Comparison of ENCODE assay signal across 8 mouse cellular contexts in the genomic region with DNA sequence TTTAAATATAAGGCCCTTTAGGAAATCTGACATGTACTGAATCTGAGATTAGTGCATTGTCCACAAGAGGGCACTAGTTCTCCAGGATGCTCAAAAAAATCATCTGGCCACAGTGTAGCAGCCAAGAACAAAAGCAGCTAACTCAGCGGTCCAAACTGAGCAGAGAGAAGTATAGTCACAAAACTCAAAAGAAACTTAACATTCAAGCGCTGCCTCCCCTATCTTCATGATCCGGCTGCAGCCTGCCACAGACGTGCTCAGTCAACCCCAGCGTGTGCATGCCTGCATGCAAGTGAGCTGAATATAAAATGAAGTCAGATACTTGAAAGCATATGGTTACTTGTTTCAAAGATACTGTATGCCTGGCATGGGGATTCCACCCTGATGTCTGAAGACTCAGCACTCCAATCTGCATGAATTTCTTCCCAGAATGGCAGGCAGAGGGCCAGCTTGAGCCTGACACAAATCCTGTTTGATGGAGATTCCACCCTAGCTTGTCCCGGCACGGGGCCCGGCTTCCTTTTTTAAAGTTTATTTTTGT. TPM values are rescaled to one million over a fixed set of nuclear protein-coding genes. Genes with fewer than 3 reads are reported as not detected.
DNase-seq lines count a peak whose midpoint lies in the region; ATAC-seq lines count a peak whose summit lies in the region.

No protein-coding gene starts in this region.

- no peaks in the 10 kb centered on the region for H3K36me3 ChIP-seq in intestine, embryonic 14.5 days (ENCODE audit: control insufficient read depth, insufficient read depth, low read length)
- no peaks in the 10 kb centered on the region for H3K36me3 ChIP-seq in stomach, embryonic 15.5 days

- ATAC-seq in intestine, embryonic 14.5 days (replicated peaks; ENCODE audit: low FRiP score, low TSS enrichment, low read depth), result peak; percentile 71
- ATAC-seq in stomach, embryonic 15.5 days (ENCODE audit: insufficient read depth, low FRiP score, low read depth), result peak; percentile 54; the same call in 1 of the 2 replicates

- intact Hi-C loops in gastrocnemius, postnatal 14 days (cut with DNase I; ENCODE audit: low total_unique reads), result loop anchor here (5.0 to 10.0 kb wide), 2 partner anchors 137 to 400 kb away; no protein-coding TSS in a partner anchor
- intact Hi-C loops in left cerebral cortex, postnatal 36 days (cut with DNase I), result loop anchor here (10.0 kb wide), 2 partner anchors 230 to 370 kb away; no protein-coding TSS in a partner anchor

- peak overlapping the region; percentile 16 for H3K4me2 ChIP-seq in intestine, embryonic 14.5 days (ENCODE audit: low read length)
- H3K4me2 ChIP-seq in stomach, embryonic 15.5 days, result peak overlapping the region; percentile 36

- no peak overlapping the region for H3K4me3 ChIP-seq in intestine, embryonic 14.5 days (ENCODE audit: low read depth, low read length)
- no peak overlapping the region; the same call in 1 of the 2 replicates for H3K4me3 ChIP-seq in stomach, embryonic 15.5 days (replicated peaks)

- peak overlapping the region; percentile 0; the same call in 1 of the 2 replicates for H3K9ac ChIP-seq in intestine, embryonic 14.5 days (ENCODE audit: low read length)
- no peak overlapping the region for H3K9ac ChIP-seq in stomach, embryonic 15.5 days

- DNase-seq in urinary bladder, postnatal 36 days (ENCODE audit: low spot score in 2 of 2), result peak; percentile 44 to 49
- DNase-seq in urinary bladder, postnatal 10 days (ENCODE audit: low spot score), result no peak
- DNase-seq in cerebellum, postnatal 36 days, result peak; percentile 30 to 58
- peak; percentile 32 for DNase-seq in gastrocnemius, postnatal 14 days
- peak; percentile 73 for DNase-seq in intestine, embryonic 14.5 days (ENCODE audit: low spot score)
- peak; percentile 19 to 40 for DNase-seq in left cerebral cortex, postnatal 36 days (ENCODE audit: low spot score in 2 of 2)
- DNase-seq in mesoderm, embryonic 11.5 days (ENCODE audit: low read depth, low spot score), result peak; percentile 87

- H3K9me3 ChIP-seq in intestine, embryonic 14.5 days (ENCODE audit: control insufficient read depth, low read length), result no peaks in the 10 kb centered on the region
- H3K9me3 ChIP-seq in stomach, embryonic 15.5 days, result no peaks in the 10 kb centered on the region

- H3K27ac ChIP-seq in intestine, embryonic 14.5 days (ENCODE audit: low read depth), result peak overlapping the region; percentile 39
- H3K27ac ChIP-seq in stomach, embryonic 15.5 days, result peak overlapping the region; percentile 82

- 24% methylated on average over 8 of the region's 8 CpGs for WGBS in intestine, embryonic 14.5 days
- 22% methylated on average over 8 of the region's 8 CpGs for WGBS in stomach, embryonic 15.5 days

- H3K4me1 ChIP-seq in intestine, embryonic 14.5 days (replicated peaks; ENCODE audit: control insufficient read depth, insufficient read depth, low read length), result peaks cover 7% of the 10 kb centered on the region
- H3K4me1 ChIP-seq in stomach, embryonic 15.5 days, result 0 out of 2 replicates have a peak, but pooled peaks cover 5% of the 10 kb centered on the region

- no peaks in the 10 kb centered on the region for H3K27me3 ChIP-seq in intestine, embryonic 14.5 days (replicated peaks; ENCODE audit: control insufficient read depth, insufficient read depth, low read length)
- 0 out of 2 replicates have a peak, but pooled peaks cover 3% of the 10 kb centered on the region for H3K27me3 ChIP-seq in stomach, embryonic 15.5 days (replicated peaks)

RNA-seq across cellular contexts. Expression of gene Trim2, which starts 8.0 kb away (rescaled TPM):
- total RNA-seq in gastrocnemius, postnatal 14 days (2021), result 1 to 10 TPM; 4.9 to 5.4 TPM
- 58.1 and 60.4 TPM in 2 replicates for polyA plus RNA-seq in intestine, embryonic 14.5 days (2014; fragmentation: Nextera tagmentation; extraction: Ambion mirVana)
- total RNA-seq in left cerebral cortex, postnatal 36 days (2021), result 100 to 1,000 TPM; 246 to 252 TPM
- 27.9 and 31.7 TPM in 2 replicates for polyA plus RNA-seq in stomach, embryonic 15.5 days (2015; fragmentation: Nextera tagmentation; extraction: Ambion mirVana)

Comparison
In these comparisons a context has a peak if more than half of its experiments do, and no peak if none do; other contexts are left out.
1. RNA of gene Trim2, which starts 8.0 kb away (total RNA-seq): 246 to 252 TPM in left cerebral cortex, postnatal 36 days; 4.9 to 5.4 TPM in gastrocnemius, postnatal 14 days; every median in the first group is over 10 times any median in the second.